Mouse (Mus musculus) leukemia stem cell, adult 10-12 weeks (primary cell): ENCODE results near the gene Pirb. TPM values are rescaled to one million over a fixed set of nuclear protein-coding genes. Genes with fewer than 3 reads are reported as not detected.

ENCODE experiments used
- polyA plus RNA-seq: library from polyadenylated mRNA; stranded (reverse); fragments of >175 nt; gene quantifications from 2 replicates; pipeline ENCODE4 v1.2.3, GENCODE M21; 2012; ENCODE audit warnings: low replicate concordance

Gene Pirb
- polyA plus RNA-seq = 4.9 and 6.1 TPM in 2 replicates

GRCm38 (mm10) chr7:3720268-3720667 is at the start of gene Pirb:
Pirb (minus strand) TSS chr7:3720391.

GRCm38 (mm10) chr7:3703879-3704441 is 16.2 kb downstream of the Pirb start, which contains the start of gene Rps9:
Rps9 (plus strand) TSS chr7:3703993.

GRCm38 (mm10) chr7:3692987-3693808 is 27.0 kb downstream of the Pirb start, which contains the start of gene Mboat7:
Mboat7 (minus strand) TSS chr7:3693523.

GRCm38 (mm10) chr7:3692382-3692986 is 27.7 kb downstream of the Pirb start, which contains the start of gene Tsen34:
Tsen34 (plus strand) TSS chr7:3692863.

GRCm38 (mm10) chr7:3677342-3677741 is 42.8 kb downstream of the Pirb start, which contains the start of gene Tmc4:
Tmc4 (minus strand) TSS chr7:3677553.

GRCm38 (mm10) chr7:3665215-3666114 is 54.7 kb downstream of the Pirb start, which contains the start of gene Leng1:
Leng1 (minus strand) TSS chr7:3665840.

Other genes with a start within 250 kb of the Pirb start
- 0.16 TPM in 1 of 2 replicates, not detected in the other for gene Tarm1, start 217.8 kb downstream of the Pirb start, polyA plus RNA-seq
- not detected in 2 replicates for gene Oscar, start 104.2 kb downstream of the Pirb start, polyA plus RNA-seq
- 12.9 and 15.1 TPM in 2 replicates for gene Ndufa3, start 103.0 kb downstream of the Pirb start, polyA plus RNA-seq
- gene Tfpt, start 90.5 kb downstream of the Pirb start, polyA plus RNA-seq = 13.0 and 25.9 TPM in 2 replicates
- 20.0 and 28.6 TPM in 2 replicates for gene Prpf31, start 90.4 kb downstream of the Pirb start, polyA plus RNA-seq
- gene Cnot3, start 75.1 kb downstream of the Pirb start, polyA plus RNA-seq = 465 and 678 TPM in 2 replicates
- 6.2 and 6.4 TPM in 2 replicates for gene Leng1, start 54.6 kb downstream of the Pirb start, polyA plus RNA-seq
- 1.4 and 4.6 TPM in 2 replicates for gene Tmc4, start 42.8 kb downstream of the Pirb start, polyA plus RNA-seq
- 18.8 and 66.6 TPM in 2 replicates for gene Tsen34, start 27.5 kb downstream of the Pirb start, polyA plus RNA-seq
- 81.3 and 120 TPM in 2 replicates for gene Mboat7, start 26.9 kb downstream of the Pirb start, polyA plus RNA-seq
- 67.0 and 502 TPM in 2 replicates for gene Rps9, start 16.4 kb downstream of the Pirb start, polyA plus RNA-seq
- gene Gm15448, start 105.3 kb upstream of the Pirb start, polyA plus RNA-seq = not detected in 2 replicates
- 0.50 TPM in 1 of 2 replicates, not detected in the other for gene Pira2, start 124.7 kb upstream of the Pirb start, polyA plus RNA-seq
- gene Gm14548, start 177.7 kb upstream of the Pirb start, polyA plus RNA-seq = 0.46 and 0.67 TPM in 2 replicates
- gene Lilra6, start 195.1 kb upstream of the Pirb start, polyA plus RNA-seq = 1.5 and 2.2 TPM in 2 replicates